Mouse (Mus musculus) frontal cortex, adult 2 months (tissue): ENCODE results near the gene Edem2. TPM values are rescaled to one million over a fixed set of nuclear protein-coding genes. Genes with fewer than 3 reads are reported as not detected.

Source experiments
- polyA plus RNA-seq: library from polyadenylated mRNA; depleted of rRNA; stranded (reverse); fragments of >200 nt; gene quantifications from 2 replicates; pipeline ENCODE4 v1.2.3, GENCODE M21; 2012; rRNA removed

The Edem2 gene
- polyA plus RNA-seq, 1 experiment: 39.6 TPM

Other genes starting within 250 kb of the Edem2 start
- 65.9 and 66.7 TPM in 2 replicates for gene Acss2, start 211.5 kb downstream of the Edem2 start, polyA plus RNA-seq
- gene Ggt7, start 211.2 kb downstream of the Edem2 start, polyA plus RNA-seq: 206 and 237 TPM in 2 replicates
- 13.9 and 15.4 TPM in 2 replicates for gene Gss, start 136.7 kb downstream of the Edem2 start, polyA plus RNA-seq
- 5.8 and 6.0 TPM in 2 replicates for gene Myh7b, start 118.3 kb downstream of the Edem2 start, polyA plus RNA-seq
- gene Trpc4ap, start 37.1 kb downstream of the Edem2 start, polyA plus RNA-seq: 152 and 159 TPM in 2 replicates
- not detected in 2 replicates for gene Gm17581, start 6.4 kb upstream of the Edem2 start, polyA plus RNA-seq
- 1.5 and 2.6 TPM in 2 replicates for gene Procr, start 21.6 kb upstream of the Edem2 start, polyA plus RNA-seq
- 36.1 and 39.7 TPM in 2 replicates for gene Mmp24, start 45.9 kb upstream of the Edem2 start, polyA plus RNA-seq
- 81.7 and 83.7 TPM in 2 replicates for gene BC029722, start 90.0 kb upstream of the Edem2 start, polyA plus RNA-seq
- 69.1 and 75.1 TPM in 2 replicates for gene Eif6, start 97.5 kb upstream of the Edem2 start, polyA plus RNA-seq
- not detected in 2 replicates for gene Fam83c, start 105.4 kb upstream of the Edem2 start, polyA plus RNA-seq
- 58.4 and 65.8 TPM in 2 replicates for gene Uqcc1, start 200.8 kb upstream of the Edem2 start, polyA plus RNA-seq
- gene Gm15557, start 211.3 kb upstream of the Edem2 start, polyA plus RNA-seq: not detected in 2 replicates
- gene Gdf5, start 215.9 kb upstream of the Edem2 start, polyA plus RNA-seq: 0.08 and 0.24 TPM in 2 replicates
- 18.1 and 18.4 TPM in 2 replicates for gene Cep250, start 227.0 kb upstream of the Edem2 start, polyA plus RNA-seq